Mouse (Mus musculus) heart, adult 11 months (tissue): Measurements from ENCODE around the gene Lgsn.

Experiments used
- DNase-seq: peaks from one replicate; pipeline ENCODE4 v3.0.0; 2022

Lgsn gene

DNA sequence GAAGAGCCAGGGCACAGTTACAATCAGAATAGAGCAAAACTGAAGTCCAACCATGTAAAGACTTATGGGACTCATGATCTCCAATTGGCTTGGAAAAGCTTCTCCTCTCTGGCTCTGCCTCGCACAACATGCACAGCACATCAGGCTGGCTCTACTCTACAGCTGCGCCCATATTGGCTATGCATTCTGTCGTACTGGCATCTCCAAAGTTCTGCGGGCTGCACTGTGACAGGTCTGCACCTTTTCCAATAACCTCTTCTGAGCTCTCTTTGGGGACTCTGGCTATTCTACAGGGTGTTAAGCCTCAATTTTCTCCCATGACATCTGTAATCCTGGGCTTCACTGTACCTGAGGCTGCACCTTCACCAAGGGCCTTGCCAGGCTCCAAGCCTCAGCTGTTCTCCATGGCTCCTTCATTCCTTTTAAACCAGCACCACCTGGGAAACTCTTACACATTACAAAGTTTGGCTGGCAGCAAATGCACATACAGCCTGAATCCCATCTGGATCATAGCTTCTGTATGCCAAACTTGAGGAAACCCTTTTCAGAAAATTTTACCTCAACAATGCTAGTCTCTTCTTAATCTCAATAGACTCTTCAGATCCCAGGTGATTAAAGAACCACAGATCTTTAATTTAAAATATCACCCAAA is 44.5 kb downstream of the Lgsn start:
- peak; percentile 71 for DNase-seq

DNA sequence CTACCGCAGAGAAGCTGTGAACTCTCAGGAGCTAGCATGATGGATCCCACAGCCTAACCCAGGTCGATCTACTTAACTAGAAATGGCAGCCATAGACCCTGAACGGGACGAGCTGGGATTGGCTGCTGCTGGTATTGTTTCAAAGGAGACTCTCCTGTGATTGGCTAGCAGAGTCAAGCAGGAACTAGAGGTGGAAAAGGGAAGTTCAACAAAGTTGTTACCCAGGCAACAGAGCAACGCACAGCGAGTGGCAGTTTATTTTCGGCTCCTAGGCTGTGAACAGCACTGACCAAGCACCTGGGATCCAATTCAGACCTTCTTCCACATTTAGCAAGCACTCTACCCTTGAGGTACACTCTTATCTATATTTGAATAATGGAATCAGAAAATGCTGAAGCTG is 46.4 kb downstream of the Lgsn start, which contains the start of the genes 4931428L18Rik and Pih1d3:
4931428L18Rik (minus strand) TSS at position 121 of the 400 bp plus-strand sequence.
Pih1d3 (plus strand) TSS at position 275 of the 400 bp plus-strand sequence.
- no peak for DNase-seq

DNA sequence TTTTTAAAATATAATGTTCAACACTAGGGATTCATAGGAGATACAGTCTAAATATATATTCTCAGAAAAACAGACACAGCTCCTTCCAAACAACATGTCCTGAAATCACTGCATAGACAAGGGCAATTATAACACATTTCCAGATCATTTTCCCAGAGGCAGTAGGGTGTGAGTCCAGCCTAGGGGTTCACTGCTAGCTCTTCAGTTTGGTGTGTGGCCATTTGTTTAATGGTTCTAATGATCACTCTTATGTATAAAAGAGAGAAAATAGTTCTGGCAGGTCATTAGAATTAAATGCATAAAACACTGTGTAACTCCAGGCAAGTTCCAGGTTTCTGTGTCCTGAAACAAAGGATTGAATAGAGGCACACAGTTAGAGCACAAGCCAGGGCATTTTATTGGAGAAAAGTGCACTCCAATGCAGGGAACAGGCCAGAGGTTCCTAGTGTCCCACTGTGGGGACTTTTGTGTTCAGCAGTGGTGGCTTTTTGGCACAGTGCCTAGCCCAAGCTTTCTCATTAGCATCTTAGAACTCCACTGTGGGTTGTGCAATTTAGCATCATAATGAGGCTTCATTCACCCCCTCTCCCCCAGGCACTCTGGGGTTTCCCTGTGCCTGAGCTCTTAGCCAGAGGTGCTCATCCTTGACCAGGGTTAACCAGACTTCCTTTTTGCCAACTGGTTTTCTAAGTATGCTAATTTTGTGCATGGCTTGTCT is 57.3 kb downstream of the Lgsn start:
- DNase-seq, result no peak
